In genomic region chr5:135076368-135076767, GRCm38 (mm10) we compare ENCODE assay signal across 10 mouse cellular contexts. TPM values are rescaled to one million over a fixed set of nuclear protein-coding genes. Genes with fewer than 3 reads are reported as not detected.
A peak's percentile ranks its signal among the peaks of the same experiment; 100 is the strongest.
DNase-seq lines count a peak whose midpoint lies in the region; ATAC-seq lines count a peak whose summit lies in the region.
"Had no signal": no experiment of that assay in that cellular context is flagged by ENCODE, and none has a peak within 500 bp of the region (broad histone marks: within the 10 kb centered on the region; RNA-seq: fewer than 3 reads in every experiment).

No protein-coding gene starts in this region.

- H3K9ac ChIP-seq in lung, embryonic 15.5 days, result no peak overlapping the region
- peak overlapping the region; percentile 100 for H3K9ac ChIP-seq in hindbrain, embryonic 13.5 days
- H3K9ac ChIP-seq in neural tube, embryonic 14.5 days (replicated peaks; ENCODE audit: low read depth, low read length), result peak overlapping the region; percentile 99; the same call in 1 of the 2 replicates

- no peaks in the 10 kb centered on the region for H3K27me3 ChIP-seq in lung, embryonic 15.5 days
- H3K27me3 ChIP-seq in hindbrain, embryonic 13.5 days, result peaks cover 10% of the 10 kb centered on the region; the same call in 1 of the 2 replicates
- H3K27me3 ChIP-seq in neural tube, embryonic 14.5 days (ENCODE audit: control insufficient read depth, insufficient read depth, low read length), result no peaks in the 10 kb centered on the region

- H3K27ac ChIP-seq in lung, embryonic 15.5 days, result no peak overlapping the region
- H3K27ac ChIP-seq in hindbrain, embryonic 13.5 days, result peak overlapping the region; percentile 23; the same call in 1 of the 2 replicates
- H3K27ac ChIP-seq in neural tube, embryonic 14.5 days (ENCODE audit: low read depth, low read length), result peak overlapping the region; percentile 88; the same call in 1 of the 2 replicates

- 78% methylated on average over 14 of the region's 14 CpGs for WGBS in lung, embryonic 15.5 days
- WGBS in hindbrain, embryonic 13.5 days, result 89% methylated on average over 14 of the region's 14 CpGs
- WGBS in neural tube, embryonic 14.5 days, result 90% methylated on average over 14 of the region's 14 CpGs

- no peaks in the 10 kb centered on the region for H3K9me3 ChIP-seq in lung, embryonic 15.5 days
- H3K9me3 ChIP-seq in hindbrain, embryonic 13.5 days, result no peaks in the 10 kb centered on the region
- H3K9me3 ChIP-seq in neural tube, embryonic 14.5 days (ENCODE audit: control insufficient read depth, low read length), result no peaks in the 10 kb centered on the region

- peaks cover 6% of the 10 kb centered on the region; the same call in 1 of the 2 replicates for H3K36me3 ChIP-seq in lung, embryonic 15.5 days
- H3K36me3 ChIP-seq in hindbrain, embryonic 13.5 days, result peaks cover 44% of the 10 kb centered on the region
- peaks cover 17% of the 10 kb centered on the region for H3K36me3 ChIP-seq in neural tube, embryonic 14.5 days (ENCODE audit: control insufficient read depth, insufficient read depth, low read length)

- H3K4me2 ChIP-seq in lung, embryonic 15.5 days, result peak overlapping the region; percentile 90; the same call in 1 of the 2 replicates
- H3K4me2 ChIP-seq in hindbrain, embryonic 13.5 days, result peak overlapping the region; percentile 73
- H3K4me2 ChIP-seq in neural tube, embryonic 14.5 days (ENCODE audit: low read depth, low read length), result peak overlapping the region; percentile 77

- H3K4me1 ChIP-seq in lung, embryonic 15.5 days, result peaks cover 24% of the 10 kb centered on the region
- H3K4me1 ChIP-seq in hindbrain, embryonic 13.5 days (replicated peaks), result peaks cover 35% of the 10 kb centered on the region
- peaks cover 12% of the 10 kb centered on the region for H3K4me1 ChIP-seq in neural tube, embryonic 14.5 days (ENCODE audit: control insufficient read depth, insufficient read depth, low read length)

- no peak for ATAC-seq in lung, embryonic 15.5 days (ENCODE audit: borderline replicate concordance, extremely low read depth, low FRiP score, low TSS enrichment)
- no peak for ATAC-seq in hindbrain, embryonic 13.5 days (ENCODE audit: low FRiP score)
- ATAC-seq in neural tube, embryonic 14.5 days (ENCODE audit: low read depth), result no peak

- no peak for DNase-seq in lung, postnatal 14 days
- peak; percentile 23 to 48 for DNase-seq in kidney, postnatal 36 days
- no peak for DNase-seq in adipocyte (ENCODE audit: low spot score)
- no peak for DNase-seq in frontal cortex, postnatal 10 days (ENCODE audit: low spot score in 2 of 2)
- no peak for DNase-seq in right cerebral cortex, postnatal 4 days
- DNase-seq: heart, postnatal 10 days; liver had no signal

- H3K4me3 ChIP-seq in lung, embryonic 15.5 days, result no peak overlapping the region
- peak overlapping the region; percentile 99 for H3K4me3 ChIP-seq in hindbrain, embryonic 13.5 days
- peak overlapping the region; percentile 96 for H3K4me3 ChIP-seq in neural tube, embryonic 14.5 days (ENCODE audit: low read depth, low read length)

RNA-seq across cellular contexts. Expression of gene Vps37d, which starts 1.7 kb away (rescaled TPM):
- 6.1 and 9.1 TPM in 2 replicates for polyA plus RNA-seq in lung, embryonic 15.5 days (2015; fragmentation: Nextera tagmentation; extraction: Ambion mirVana)
- 29.8 and 31.9 TPM in 2 replicates for polyA plus RNA-seq in hindbrain, embryonic 13.5 days (2015; fragmentation: Nextera tagmentation; extraction: Ambion mirVana)
- polyA plus RNA-seq in neural tube, embryonic 14.5 days (2014; fragmentation: Nextera tagmentation; extraction: Ambion mirVana), result 26.9 and 28.8 TPM in 2 replicates

RNA-seq across cellular contexts. Expression of gene Bud23, which starts 11.6 kb away (rescaled TPM):
- 117 and 124 TPM in 2 replicates for polyA plus RNA-seq in lung, embryonic 15.5 days (2015; fragmentation: Nextera tagmentation; extraction: Ambion mirVana)
- 79.1 and 93.5 TPM in 2 replicates for polyA plus RNA-seq in hindbrain, embryonic 13.5 days (2015; fragmentation: Nextera tagmentation; extraction: Ambion mirVana)
- 60.3 and 72.5 TPM in 2 replicates for polyA plus RNA-seq in neural tube, embryonic 14.5 days (2014; fragmentation: Nextera tagmentation; extraction: Ambion mirVana)

RNA-seq across cellular contexts. Expression of gene Dnajc30, which starts 12.4 kb away (rescaled TPM):
- polyA plus RNA-seq in lung, embryonic 15.5 days (2015; fragmentation: Nextera tagmentation; extraction: Ambion mirVana), result 29.1 and 31.7 TPM in 2 replicates
- 37.4 and 38.8 TPM in 2 replicates for polyA plus RNA-seq in hindbrain, embryonic 13.5 days (2015; fragmentation: Nextera tagmentation; extraction: Ambion mirVana)
- 42.2 and 47.0 TPM in 2 replicates for polyA plus RNA-seq in neural tube, embryonic 14.5 days (2014; fragmentation: Nextera tagmentation; extraction: Ambion mirVana)

RNA-seq across cellular contexts. Expression of gene Mlxipl, which starts 13.3 kb away (rescaled TPM):
- polyA plus RNA-seq in lung, embryonic 15.5 days (2015; fragmentation: Nextera tagmentation; extraction: Ambion mirVana), result 1.4 and 2.8 TPM in 2 replicates
- 0.41 and 0.71 TPM in 2 replicates for polyA plus RNA-seq in hindbrain, embryonic 13.5 days (2015; fragmentation: Nextera tagmentation; extraction: Ambion mirVana)
- 0.27 and 0.89 TPM in 2 replicates for polyA plus RNA-seq in neural tube, embryonic 14.5 days (2014; fragmentation: Nextera tagmentation; extraction: Ambion mirVana)

RNA-seq across cellular contexts. Expression of gene Stx1a, which starts 53.1 kb away (rescaled TPM):
- 11.9 and 13.2 TPM in 2 replicates for polyA plus RNA-seq in lung, embryonic 15.5 days (2015; fragmentation: Nextera tagmentation; extraction: Ambion mirVana)
- polyA plus RNA-seq in hindbrain, embryonic 13.5 days (2015; fragmentation: Nextera tagmentation; extraction: Ambion mirVana), result 78.4 and 78.9 TPM in 2 replicates
- polyA plus RNA-seq in neural tube, embryonic 14.5 days (2014; fragmentation: Nextera tagmentation; extraction: Ambion mirVana), result 120 and 132 TPM in 2 replicates

Comparison
In these comparisons a context has a peak if more than half of its experiments do, and no peak if none do; other contexts are left out.
1. DNase-seq: peak in kidney, postnatal 36 days (2 of 2); none in lung, postnatal 14 days (single experiment), adipocyte (single experiment), frontal cortex, postnatal 10 days (0 of 2) and right cerebral cortex, postnatal 4 days (single experiment).
2. Peak in every context shown above with its lines, with median percentiles within 50 percentile points of each other: H3K4me2 ChIP-seq.